Mouse (Mus musculus) adrenal gland, postnatal 10 days (tissue): Measurements from ENCODE around the gene Abca6. TPM values are rescaled to one million over a fixed set of nuclear protein-coding genes. Genes with fewer than 3 reads are reported as not detected.

Source experiments
- DNase-seq: peaks from one replicate; pipeline ENCODE4 v3.0.0; 2021; ENCODE audit warnings: mixed read lengths
- long read RNA-seq, 2 experiments: library from polyadenylated mRNA; stranded (forward); transcript quantifications; one replicate each; pipeline ENCODE4 v2.0.0; 2021
- total RNA-seq, 2 experiments: library from RNA; stranded (reverse); gene quantifications; 2 replicates each; pipeline ENCODE4 v1.2.3; 2021

Abca6 gene
- 10 to 100 TPM; 10.6 to 21.0 TPM for total RNA-seq
- long read RNA-seq, experiment 1, full-length matches to known transcripts, result 1 of 5 reads
- long read RNA-seq, experiment 1, partial matches to known transcripts, result 1 of 5 reads
- long read RNA-seq, experiment 1, other reads (novel, unspliced or antisense), result 3 of 5 reads
- long read RNA-seq, experiment 2, full-length matches to known transcripts, result 2 of 2 reads
- long read RNA-seq, experiment 2, partial matches to known transcripts, result 0 of 2 reads
- long read RNA-seq, experiment 2, other reads (novel, unspliced or antisense), result 0 of 2 reads

DNA sequence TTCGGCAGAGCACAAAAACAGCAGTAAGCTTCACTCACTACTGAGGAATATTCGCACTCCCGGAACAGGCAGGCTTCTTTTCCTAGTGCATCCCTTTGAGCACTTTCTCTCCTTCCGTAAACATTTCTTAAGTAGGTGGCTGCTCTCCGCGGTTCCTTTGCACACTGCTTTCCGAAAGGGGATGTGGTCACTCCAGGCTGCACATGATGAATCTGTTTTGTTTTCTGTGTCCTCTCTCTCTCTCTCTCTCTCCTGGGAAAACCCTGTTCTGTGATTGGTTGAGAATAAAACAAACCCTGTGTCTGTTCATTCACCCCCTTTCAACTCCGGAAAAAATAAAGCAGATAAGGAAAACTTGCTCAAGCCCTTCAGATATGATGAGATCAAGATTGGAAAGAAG is at the start of gene Abca6:
Gene Abca6, minus strand, starts transcription at position 243 of the 400 bp plus-strand sequence.
- DNase-seq, result peak; percentile 22

GRCm38 (mm10) chr11:110297917-110298533 is 46.4 kb upstream of the Abca6 start:
- no peak for DNase-seq

DNA sequence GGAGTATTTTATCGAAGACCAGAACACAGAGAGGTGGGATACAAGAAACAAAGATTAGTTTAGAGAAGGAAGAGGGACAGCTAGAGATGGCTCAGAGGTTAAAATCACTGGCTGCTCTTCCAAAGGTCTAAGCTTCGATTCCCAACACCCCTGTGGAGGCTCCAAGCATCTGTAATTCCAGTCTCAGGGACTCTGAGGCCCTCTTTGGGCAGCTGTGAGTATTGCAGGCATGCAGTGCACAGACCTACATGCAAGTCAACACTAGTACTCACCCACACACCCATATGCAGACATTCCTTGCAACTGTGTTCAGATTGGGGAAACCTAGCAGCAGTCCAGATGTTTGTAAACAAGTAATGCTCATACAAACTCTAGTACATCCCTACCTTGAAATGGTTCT is 39.0 kb upstream of the Abca6 start:
- DNase-seq, result no peak

- no peak for DNase-seq
These were observed 36.8 kb upstream of the Abca6 start for GRCm38 (mm10) chr11:110288423-110288822.

- no peak for DNase-seq
These were observed 36.1 kb upstream of the Abca6 start for GRCm38 (mm10) chr11:110287694-110288093.

GRCm38 (mm10) chr11:110286331-110286730 is 34.8 kb upstream of the Abca6 start:
- DNase-seq, result no peak

DNA sequence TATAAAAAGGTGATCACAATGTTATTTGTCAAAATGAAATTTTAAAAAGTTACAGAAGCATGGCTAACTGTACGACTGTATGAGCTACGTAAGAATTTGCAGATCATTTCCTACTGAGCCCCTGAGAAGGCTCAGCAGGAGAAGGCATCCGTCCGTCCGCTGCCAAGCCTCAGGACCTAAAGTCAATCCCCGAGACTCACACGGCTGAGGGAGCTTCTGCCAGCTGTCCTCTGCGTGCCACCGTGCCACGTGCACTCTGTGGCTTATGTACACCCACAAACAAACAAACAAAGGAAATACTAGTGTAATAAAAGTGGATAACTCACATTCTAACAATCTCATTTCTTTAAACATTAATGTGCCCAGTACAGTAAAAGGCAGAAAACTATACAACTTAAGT is 33.3 kb upstream of the Abca6 start:
- DNase-seq, result no peak

DNA sequence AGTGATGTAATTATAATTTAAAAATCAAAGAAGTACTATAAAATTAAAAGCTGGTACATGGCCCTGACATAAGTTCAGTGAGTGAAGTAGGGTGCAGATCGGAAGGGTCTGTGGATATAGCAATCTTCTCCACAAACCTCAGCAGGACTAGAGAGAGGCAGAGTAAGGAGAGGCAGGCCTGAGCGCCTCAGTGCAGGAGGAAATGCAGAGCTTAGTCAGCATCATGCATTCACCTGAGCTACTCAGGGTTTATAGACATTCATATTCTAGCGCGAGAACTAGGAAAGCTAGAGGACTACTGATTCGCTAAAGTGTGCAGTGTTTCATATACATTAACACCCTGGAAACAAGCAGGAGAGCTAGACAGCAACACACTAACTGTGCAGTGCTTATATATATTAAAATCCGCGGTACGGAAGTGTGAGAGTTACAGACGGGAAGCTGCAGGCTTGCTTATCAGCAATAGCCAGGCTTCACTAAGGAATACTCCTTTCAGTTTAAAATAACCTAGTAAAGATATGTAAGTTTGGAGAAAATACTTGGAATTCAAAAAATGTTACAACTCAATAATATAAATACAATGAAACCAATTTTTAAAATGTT is 32.7 kb upstream of the Abca6 start:
- no peak for DNase-seq

DNA sequence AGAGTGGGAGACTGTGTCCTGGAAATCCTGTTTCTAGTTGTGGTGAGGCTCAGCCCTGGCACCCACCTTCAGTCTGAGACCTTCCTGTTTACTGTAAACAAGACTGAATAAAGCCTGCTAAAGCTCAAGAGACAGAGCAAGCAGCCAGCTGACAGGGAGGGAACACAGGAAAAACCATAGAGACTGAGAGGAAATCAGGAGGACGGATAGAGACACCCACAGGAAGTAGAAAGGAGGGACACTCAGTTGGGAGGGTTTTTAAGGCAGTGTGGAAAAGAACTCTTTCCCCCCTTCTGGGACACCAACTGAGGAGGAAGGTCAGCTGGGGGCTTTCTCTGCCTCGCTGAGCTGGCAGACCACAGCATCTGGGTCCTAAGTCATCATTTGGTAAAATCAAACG is 23.2 kb upstream of the Abca6 start:
- no peak for DNase-seq

DNA sequence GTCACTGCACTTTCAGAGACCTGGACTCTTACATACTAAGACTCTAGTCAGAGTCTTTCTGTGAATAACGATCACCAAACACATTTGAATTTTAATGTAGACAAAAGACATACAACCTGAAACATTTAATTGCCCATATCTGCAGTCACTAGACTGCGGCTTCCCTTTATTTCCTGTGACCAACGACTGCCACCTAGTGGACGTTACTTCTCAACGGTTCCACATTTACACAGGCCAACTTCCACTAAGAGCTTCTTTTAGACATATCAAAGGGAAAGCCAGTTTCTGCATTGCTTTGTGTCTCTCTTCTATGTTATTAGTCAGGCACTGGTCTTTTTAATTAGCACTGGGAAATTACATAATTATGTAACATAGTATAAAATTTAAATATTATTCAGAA is 20.2 kb upstream of the Abca6 start:
- peak; percentile 62 for DNase-seq

- DNase-seq, result peak; percentile 95
These were observed 16.8 kb upstream of the Abca6 start for GRCm38 (mm10) chr11:110268244-110268844.

DNA sequence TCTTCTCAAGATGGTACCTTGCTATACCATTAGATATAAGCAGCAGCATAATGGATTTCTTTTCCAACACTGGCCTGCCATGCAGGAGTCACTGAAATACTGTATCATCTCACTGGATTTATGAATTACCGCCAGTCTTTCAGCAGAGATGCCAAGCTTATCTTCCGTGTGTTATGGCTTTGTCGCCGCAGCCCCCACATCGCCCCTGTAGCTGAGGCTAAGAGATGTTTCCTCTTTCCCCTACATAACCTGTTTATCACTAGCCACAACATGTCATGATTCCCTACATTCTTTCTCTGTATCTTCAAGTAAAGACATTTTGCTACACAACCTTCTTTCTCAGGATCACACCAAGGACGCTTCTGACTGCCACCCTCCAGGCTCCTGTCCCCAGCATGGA is 15.7 kb upstream of the Abca6 start:
- DNase-seq, result no peak

GRCm38 (mm10) chr11:110266757-110267156 is 15.2 kb upstream of the Abca6 start:
- DNase-seq, result peak; percentile 46

- DNase-seq, result no peak
These were observed 10.3 kb upstream of the Abca6 start for GRCm38 (mm10) chr11:110261867-110262266.

GRCm38 (mm10) chr11:110257911-110258310 is 6.3 kb upstream of the Abca6 start:
- no peak for DNase-seq

GRCm38 (mm10) chr11:110257061-110257460 is 5.5 kb upstream of the Abca6 start:
- no peak for DNase-seq

- DNase-seq, result no peak
These were observed 680 bp upstream of the Abca6 start for GRCm38 (mm10) chr11:110252256-110252655.

- peak; percentile 81 for DNase-seq
These were observed 6.8 kb downstream of the Abca6 start for GRCm38 (mm10) chr11:110244730-110245129.

DNA sequence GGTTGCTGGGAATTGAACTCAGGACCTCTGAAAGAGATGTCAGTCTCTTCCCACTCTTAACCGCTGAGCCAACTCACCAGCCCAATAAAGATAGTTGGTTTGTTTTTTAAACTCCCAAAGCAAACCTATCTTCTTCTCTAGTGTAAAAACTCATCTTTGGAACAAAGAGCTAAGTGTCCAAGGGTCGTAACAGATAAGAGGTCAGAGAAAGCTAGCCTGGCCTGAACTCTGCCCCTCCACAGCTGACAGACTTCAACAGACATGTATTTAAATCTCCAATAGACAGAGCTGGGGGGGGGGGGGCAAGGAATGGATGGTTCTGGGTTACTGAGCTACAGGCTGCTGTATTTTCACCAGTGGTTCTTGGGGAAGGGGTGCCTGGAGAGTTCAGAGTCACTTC is 14.1 kb downstream of the Abca6 start:
- DNase-seq, result no peak

DNA sequence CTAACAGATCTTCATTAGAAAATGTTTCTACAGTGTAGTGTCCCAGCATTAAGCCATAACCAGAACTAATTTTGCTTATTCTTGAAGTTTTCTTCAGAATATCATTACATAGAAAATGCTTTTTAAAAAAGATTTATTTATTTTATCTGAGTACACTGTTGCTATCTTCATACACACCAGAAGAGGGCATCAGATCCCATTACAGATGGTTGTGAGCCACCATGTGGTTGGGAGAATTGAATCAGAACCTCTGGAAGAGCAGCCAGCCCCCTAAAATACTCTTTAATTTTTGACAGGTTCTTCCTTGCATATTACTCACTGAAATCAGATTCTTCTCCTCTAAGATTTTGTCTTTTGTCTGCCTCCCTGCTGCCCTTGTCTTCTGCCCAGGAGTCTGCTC is 18.6 kb downstream of the Abca6 start:
- DNase-seq, result no peak

- no peak for DNase-seq
These were observed 34.5 kb downstream of the Abca6 start for GRCm38 (mm10) chr11:110217118-110217517.

DNA sequence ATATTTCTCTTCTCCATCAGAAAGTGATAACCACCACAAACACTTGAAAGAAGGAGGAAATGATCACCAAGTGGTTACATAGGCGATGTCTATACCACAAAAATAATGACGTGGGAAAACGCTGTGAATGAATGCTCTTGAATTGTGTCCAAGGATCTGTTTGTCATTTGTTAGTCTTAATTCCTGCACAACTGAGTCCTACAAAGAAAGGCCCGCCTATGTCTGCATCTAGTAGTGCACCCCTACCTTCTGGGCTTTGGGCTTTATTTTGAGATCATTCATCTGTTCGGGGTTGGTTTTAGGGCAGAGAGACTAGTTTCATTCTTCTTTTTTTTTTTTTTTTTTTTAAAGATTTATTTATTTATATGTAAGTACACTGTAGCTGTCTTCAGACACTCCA is 47.6 kb downstream of the Abca6 start:
- no peak for DNase-seq

GRCm38 (mm10) chr11:110198882-110199281 is 52.7 kb downstream of the Abca6 start:
- no peak for DNase-seq
